Mouse (Mus musculus): ENCODE data around the gene Srp68. TPM values are rescaled to one million over a fixed set of nuclear protein-coding genes. Genes with fewer than 3 reads are reported as not detected.

The Srp68 gene
- total and polyA plus RNA-seq, 3 experiments, result 146 to 228 (median 180) TPM

GRCm38 (mm10) chr11:116210696-116211095, 63.3 kb downstream of the Srp68 start:
- Histone ChIP-seq H3K9me3 (replicated peaks; ENCODE audit: insufficient read depth, low read length) (no peaks in the 10 kb centered on the region), H3K27me3 (ENCODE audit: control insufficient read depth in 1 of 2, insufficient read depth in 2 of 2, low read length in 2 of 2) (no peaks in the 10 kb centered on the region), H3K36me3 (ENCODE audit: control insufficient read depth in 1 of 2, insufficient read depth in 2 of 2, low read length in 2 of 2) (no peaks in the 10 kb centered on the region), H3K79me2 (ENCODE audit: control insufficient read depth, insufficient read depth, low read length, poor library complexity) (no peaks in the 10 kb centered on the region), H3K27ac (ENCODE audit: control insufficient read depth, low read depth, low read length) (no peak overlapping the region), H3K4me3 (ENCODE audit: control insufficient read depth in 1 of 2, insufficient read depth in 1 of 2, low read depth in 2 of 2, low read length in 2 of 2) (no peak overlapping the region), H3K4me1 (ENCODE audit: control insufficient read depth in 1 of 2, insufficient read depth in 2 of 2, low read length in 2 of 2) (peaks cover 0 to 3% of the 10 kb centered on the region in 2 experiments; a peak in 1 of 4 replicates), H3K9ac (ENCODE audit: control insufficient read depth, low read depth, low read length, poor library complexity, severe bottlenecking) (no peak overlapping the region)
- no peak for DNase-seq (ENCODE audit: low read depth, low spot score)
- TF ChIP-seq UBTF (IDR thresholded peaks at IDR 0.05; ENCODE audit: borderline replicate concordance, insufficient read depth, low read depth, low read length), result no peak
- TF ChIP-seq ZMIZ1 (IDR thresholded peaks at IDR 0.05; ENCODE audit: low read depth, low read length), result no peak
- no peak for TF ChIP-seq NELFE (IDR thresholded peaks at IDR 0.05; ENCODE audit: low read depth, low read length)
- no peak for TF ChIP-seq POLR2A (IDR thresholded peaks at IDR 0.05; ENCODE audit: control insufficient read depth in 1 of 2, insufficient read depth in 1 of 2, low read depth in 1 of 2, low read length in 2 of 2, poor library complexity in 1 of 2)
- TF ChIP-seq NRF1 (IDR thresholded peaks at IDR 0.05; ENCODE audit: insufficient read depth, low read depth, low read length, poor library complexity, severe bottlenecking), result no peak
- no peak for TF ChIP-seq ELF1 (IDR thresholded peaks at IDR 0.05; ENCODE audit: low read depth, low read length)
- TF ChIP-seq ZNF384 (IDR thresholded peaks at IDR 0.05; ENCODE audit: low read depth, low read length), result no peak
- TF ChIP-seq MAX (IDR thresholded peaks at IDR 0.05; ENCODE audit: low read length), result no peak

- peaks cover 0 to 3% of the 10 kb centered on the region in 2 experiments; a peak in 1 of 4 replicates for H3K4me1 ChIP-seq (ENCODE audit: control insufficient read depth in 1 of 2, insufficient read depth in 2 of 2, low read length in 2 of 2)
- no peak overlapping the region for H3K4me3 ChIP-seq (ENCODE audit: control insufficient read depth in 1 of 2, insufficient read depth in 1 of 2, low read depth in 2 of 2, low read length in 2 of 2)
- no peaks in the 10 kb centered on the region for H3K36me3 ChIP-seq (ENCODE audit: control insufficient read depth in 1 of 2, insufficient read depth in 2 of 2, low read length in 2 of 2)
- TF ChIP-seq USF2 (IDR thresholded peaks at IDR 0.05; ENCODE audit: borderline replicate concordance in 1 of 2, insufficient read depth in 1 of 2, low read depth in 1 of 2, low read length in 2 of 2), result no peak
- no peak for TF ChIP-seq CHD1 (IDR thresholded peaks at IDR 0.05; ENCODE audit: low read depth, low read length)
- no peak for TF ChIP-seq TCF12 (IDR thresholded peaks at IDR 0.05; ENCODE audit: low read depth, low read length)
- no peak for TF ChIP-seq GABPA (IDR thresholded peaks at IDR 0.05; ENCODE audit: low read depth, low read length)
- TF ChIP-seq ELF1 (IDR thresholded peaks at IDR 0.05; ENCODE audit: low read depth, low read length), result no peak
- no peak for TF ChIP-seq E2F4 (IDR thresholded peaks at IDR 0.05; ENCODE audit: borderline replicate concordance, low read depth, low read length)
- TF ChIP-seq CTCF (IDR thresholded peaks at IDR 0.05 in 2 of 3, conservative IDR thresholded peaks at IDR 0.05 in 1 of 3; ENCODE audit: control insufficient read depth in 1 of 3, insufficient read depth in 1 of 3, low read depth in 2 of 3, low read length in 3 of 3, poor library complexity in 1 of 3, severe bottlenecking in 1 of 3), result no peak
- no peak for TF ChIP-seq NELFE (IDR thresholded peaks at IDR 0.05; ENCODE audit: low read depth, low read length)
- no peak for TF ChIP-seq MAZ (IDR thresholded peaks at IDR 0.05; ENCODE audit: low read depth, low read length)
- no peak for TF ChIP-seq POLR2AphosphoS2 (IDR thresholded peaks at IDR 0.05; ENCODE audit: low read length)
- TF ChIP-seq TAL1 (IDR thresholded peaks at IDR 0.05; ENCODE audit: low read length), result no peak
- no peak for TF ChIP-seq RCOR1 (IDR thresholded peaks at IDR 0.05; ENCODE audit: low read depth, low read length)
- no peak for TF ChIP-seq TBP (IDR thresholded peaks at IDR 0.05; ENCODE audit: low read depth, low read length)
- TF ChIP-seq ZMIZ1 (IDR thresholded peaks at IDR 0.05; ENCODE audit: low read depth, low read length), result no peak
- TF ChIP-seq UBTF (IDR thresholded peaks at IDR 0.05; ENCODE audit: borderline replicate concordance, insufficient read depth, low read depth, low read length), result no peak
- TF ChIP-seq POLR2A (IDR thresholded peaks at IDR 0.05; ENCODE audit: control insufficient read depth in 1 of 2, insufficient read depth in 1 of 2, low read depth in 1 of 2, low read length in 2 of 2, poor library complexity in 1 of 2), result no peak
- no peaks in the 10 kb centered on the region for H3K9me3 ChIP-seq (replicated peaks; ENCODE audit: insufficient read depth, low read length)
- no peaks in the 10 kb centered on the region for H3K79me2 ChIP-seq (ENCODE audit: control insufficient read depth, insufficient read depth, low read length, poor library complexity)
- H3K27me3 ChIP-seq (ENCODE audit: control insufficient read depth in 1 of 2, insufficient read depth in 2 of 2, low read length in 2 of 2), result no peaks in the 10 kb centered on the region
- no peak overlapping the region for H3K9ac ChIP-seq (ENCODE audit: control insufficient read depth, low read depth, low read length, poor library complexity, severe bottlenecking)
- DNase-seq (ENCODE audit: low read depth, low spot score), result no peak
- no peak overlapping the region for H3K27ac ChIP-seq (ENCODE audit: control insufficient read depth, low read depth, low read length)
Measured at GRCm38 (mm10) chr11:116209257-116209656, 64.8 kb downstream of the Srp68 start.
